Mouse (Mus musculus) liver, embryonic 14.5 days (tissue): ENCODE results near the gene Lyl1. TPM values are rescaled to one million over a fixed set of nuclear protein-coding genes. Genes with fewer than 3 reads are reported as not detected.

Experiments
- ATAC-seq: fragments of 200-750 bp; cut with Nextera tagmentation; 2 replicates; pipeline ENCODE4 v1.8.0; 2017; ENCODE audit warnings: moderate number of reproducible peaks, mild to moderate bottlenecking, moderate library complexity; ENCODE audit not compliant: insufficient read depth
- DNase-seq, 3 experiments: peaks; one replicate each; pipeline ENCODE4 v3.0.0-alpha.2; 2012 to 2013; ENCODE audit warnings: low read depth in 3 of 3, low spot score in 3 of 3
- H3K27ac ChIP-seq: fragments of 300-500 bp; sonication (generic); 2 replicates; pipeline ENCODE4 v1.5.1; 2014; ENCODE audit warnings: moderate library complexity, mild to moderate bottlenecking, control low read depth, inconsistent platforms
- H3K27me3 ChIP-seq: fragments of 300-500 bp; sonication (generic); 2 replicates; pipeline ENCODE4 v1.6.1; 2014; ENCODE audit warnings: mild to moderate bottlenecking, low read length, moderate library complexity; ENCODE audit not compliant: control insufficient read depth, insufficient read depth
- H3K36me3 ChIP-seq: fragments of 300-500 bp; sonication (generic); replicated peaks from 2 replicates; pipeline ENCODE4 v1.6.1; 2014; ENCODE audit warnings: low read depth; ENCODE audit not compliant: control insufficient read depth, insufficient read depth
- H3K4me1 ChIP-seq, 2 experiments: fragments of 200-500 bp in 1 of 2; fragments of 300-500 bp in 1 of 2; sonication (generic) in 1 of 2; replicated peaks; 2 replicates each; pipeline ENCODE4 v1.6.1; 2012 to 2014; ENCODE audit warnings: antibody characterized with exemption in 1 of 2, inconsistent platforms in 1 of 2, low read length in 1 of 2; ENCODE audit not compliant: control insufficient read depth in 2 of 2, insufficient read depth in 2 of 2
- H3K4me2 ChIP-seq: fragments of 300-500 bp; sonication (generic); 2 replicates; pipeline ENCODE4 v1.6.1; 2014; ENCODE audit warnings: low read depth, mild to moderate bottlenecking, control low read depth, moderate library complexity
- H3K4me3 ChIP-seq, 2 experiments: fragments of 200-500 bp in 1 of 2; fragments of 300-500 bp in 1 of 2; sonication (generic) in 1 of 2; 2 replicates each; pipeline ENCODE4 v1.5.1; 2012 to 2014; ENCODE audit warnings: low read depth in 2 of 2, low read length in 2 of 2, mild to moderate bottlenecking in 2 of 2, control low read depth in 1 of 2, inconsistent platforms in 1 of 2, moderate library complexity in 1 of 2; ENCODE audit not compliant: insufficient read depth in 1 of 2
- H3K9ac ChIP-seq: fragments of 300-500 bp; sonication (generic); replicated peaks from 2 replicates; pipeline ENCODE4 v1.6.1; 2014; ENCODE audit warnings: mild to moderate bottlenecking, control low read depth, moderate library complexity
- H3K9me3 ChIP-seq: fragments of 300-500 bp; sonication (generic); 2 replicates; pipeline ENCODE4 v1.6.1; 2016; ENCODE audit warnings: low read length, mixed read lengths; ENCODE audit not compliant: control insufficient read depth
- CTCF ChIP-seq: IDR thresholded peaks from 2 replicates; pipeline ENCODE4 v1.5.1; 2016; ENCODE audit warnings: antibody characterized with exemption, low read depth, control low read depth
- EP300 ChIP-seq: IDR thresholded peaks from 2 replicates; pipeline ENCODE4 v1.6.1; 2016; ENCODE audit warnings: antibody characterized with exemption, low read depth
- WGBS: fragments of 180-500 bp; shearing (Covaris S2); extraction: QIAGEN DNeasy Blood & Tissue Kit; methylation state at CpG from one replicate; pipeline ENCODE4 v1.1.7; 2014; ENCODE audit not compliant: insufficient replicate concordance; 5-methylcytosine and 5-hydroxymethylcytosine counted together
- polyA plus RNA-seq, 2 experiments: library from polyadenylated mRNA; depleted of rRNA in 1 of 2; stranded (reverse) in 1 of 2; unstranded in 1 of 2; fragments of >200 nt; fragmentation: Nextera tagmentation in 1 of 2; extraction: Ambion mirVana in 1 of 2; gene quantifications; 2 replicates each; pipeline versions ENCODE4 v1.2.1 to v1.2.3; 2012 to 2014

Gene Lyl1
- polyA plus RNA-seq, 2 experiments = 45.4 to 55.6 TPM

DNA sequence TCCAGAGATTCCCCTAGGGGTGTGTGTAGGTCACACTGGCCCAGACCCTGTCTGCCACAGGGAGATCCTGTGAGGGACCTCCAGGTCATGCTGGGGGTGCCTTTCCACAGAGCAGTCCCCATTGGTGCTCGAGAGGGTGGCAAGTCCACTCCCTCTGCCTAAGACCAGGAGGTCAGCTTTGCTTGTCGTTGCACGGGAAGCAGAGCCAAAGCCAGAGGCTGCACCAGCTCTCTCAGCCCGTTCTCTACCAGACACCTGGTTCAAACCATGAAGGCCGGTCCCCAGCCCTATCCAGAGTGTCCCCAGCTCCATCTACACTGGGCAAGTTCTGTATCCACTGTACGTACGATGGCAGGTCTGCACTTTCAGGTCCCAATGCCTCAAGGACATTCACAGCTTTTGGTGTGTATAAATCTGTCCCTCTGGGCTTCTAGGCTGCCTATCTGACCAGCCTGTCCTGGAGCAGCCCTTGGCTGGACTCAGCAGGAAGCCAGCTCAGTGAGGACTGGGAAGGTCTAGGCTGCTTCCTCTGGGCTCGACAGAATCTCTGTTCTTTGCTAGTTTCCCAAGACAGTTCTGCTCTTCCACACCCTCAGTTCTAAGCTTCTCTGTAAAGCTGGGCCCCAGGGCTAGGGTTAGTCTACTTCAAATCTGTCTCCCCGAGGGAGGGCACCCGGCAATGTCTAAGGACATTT, 24.1 kb downstream of the Lyl1 start:
- Histone ChIP-seq H3K36me3 (peaks cover 2% of the 10 kb centered on the region), H3K4me2 (peak overlapping the region; percentile 100), H3K4me3 (peak overlapping the region in 1 of 2 experiments; percentile 73; a peak in 2 of 4 replicates), H3K27ac (peak overlapping the region; percentile 96), H3K27me3 (no peaks in the 10 kb centered on the region), H3K9me3 (no peaks in the 10 kb centered on the region), H3K4me1 (peaks cover 73 to 79% of the 10 kb centered on the region in 2 experiments), H3K9ac (peak overlapping the region; percentile 92)
- TF ChIP-seq EP300 (no peak), CTCF (no peak)
- DNase-seq = no peak
- no peak for ATAC-seq
- WGBS = 58% methylated on average over 10 of the region's 10 CpGs

DNA sequence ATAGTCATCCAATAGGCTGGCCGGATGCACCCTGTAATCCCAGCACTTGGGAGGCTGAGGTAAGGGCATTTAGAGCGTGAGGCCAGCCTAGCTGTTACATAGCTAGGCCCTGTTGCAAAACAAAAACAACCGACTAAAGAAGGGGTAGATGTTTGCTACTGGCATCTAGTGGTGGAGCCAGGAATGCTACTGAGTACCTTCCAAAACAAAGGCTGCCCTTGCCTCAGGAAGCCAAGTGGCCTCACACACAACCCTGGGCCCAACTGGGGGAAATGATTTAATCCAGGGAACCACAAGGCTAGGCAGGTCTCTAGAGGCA, 24.6 kb downstream of the Lyl1 start:
- H3K4me2 ChIP-seq = peak overlapping the region; percentile 100
- DNase-seq (no peak), ATAC-seq (no peak)
- H3K27me3 ChIP-seq = no peaks in the 10 kb centered on the region
- H3K27ac ChIP-seq = peak overlapping the region; percentile 96
- H3K9ac ChIP-seq = peak overlapping the region; percentile 92
- no peaks in the 10 kb centered on the region for H3K9me3 ChIP-seq
- peaks cover 2% of the 10 kb centered on the region for H3K36me3 ChIP-seq
- no peak for TF ChIP-seq EP300
- peak; percentile 80 for TF ChIP-seq CTCF
- WGBS = 21% methylated on average over 3 of the region's 3 CpGs
- peaks cover 76 to 83% of the 10 kb centered on the region in 2 experiments for H3K4me1 ChIP-seq
- peak overlapping the region in 1 of 2 experiments; percentile 73; a peak in 1 of 4 replicates for H3K4me3 ChIP-seq

DNA sequence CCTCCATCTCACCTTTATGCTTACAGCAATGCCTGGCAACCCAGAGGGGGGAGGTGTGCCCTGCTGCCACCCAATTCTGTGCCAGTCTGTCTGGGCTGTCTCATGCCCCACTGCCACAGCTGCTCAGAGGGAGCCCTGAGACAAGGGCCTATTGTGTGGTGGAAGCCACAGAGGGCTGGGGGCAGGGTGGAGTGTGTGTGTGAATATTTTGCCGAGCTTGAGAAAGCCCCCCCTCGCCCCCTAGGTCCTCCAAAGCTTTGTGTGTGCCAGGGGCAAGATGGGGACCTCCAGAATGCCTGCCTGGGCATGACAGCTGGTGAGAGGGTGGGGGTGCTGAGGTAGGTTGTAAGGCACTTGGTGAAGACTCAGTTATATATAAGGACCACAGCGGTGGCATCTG, 27.2 kb downstream of the Lyl1 start:
- no peak for TF ChIP-seq CTCF
- TF ChIP-seq EP300 = no peak
- Histone ChIP-seq H3K27me3 (no peaks in the 10 kb centered on the region), H3K4me3 (no peak overlapping the region), H3K4me2 (no peak overlapping the region), H3K9ac (peak overlapping the region; percentile 19; the same call in 1 of the 2 replicates), H3K9me3 (no peaks in the 10 kb centered on the region), H3K27ac (peak overlapping the region; percentile 98), H3K36me3 (peaks cover 2% of the 10 kb centered on the region; the same call in 1 of the 2 replicates), H3K4me1 (peaks cover 73 to 86% of the 10 kb centered on the region in 2 experiments)
- DNase-seq = no peak
- 68% methylated on average over 3 of the region's 3 CpGs for WGBS
- ATAC-seq = no peak

DNA sequence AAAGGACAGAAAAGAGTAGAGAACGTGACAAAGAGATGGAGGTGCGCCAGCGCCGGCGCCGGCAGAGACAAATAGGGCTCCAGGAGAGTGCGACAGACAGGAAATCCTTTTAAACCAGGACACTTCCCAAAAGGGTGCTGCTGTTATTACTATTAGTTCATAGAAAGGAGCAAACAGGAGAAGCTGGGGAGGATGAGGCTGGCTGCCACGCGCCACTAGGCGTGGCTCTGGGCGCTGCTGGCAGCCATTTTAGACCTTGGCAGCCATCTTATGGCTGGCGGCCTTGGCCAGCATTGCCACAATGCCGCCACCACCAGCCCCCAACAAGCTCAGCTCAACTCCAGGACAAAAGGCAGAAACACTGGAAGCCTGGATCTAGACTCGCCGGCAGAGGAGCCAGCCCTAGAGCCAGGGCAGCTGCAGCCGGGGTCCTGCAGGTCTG, 28.7 kb downstream of the Lyl1 start:
- Histone ChIP-seq H3K4me2 (peak overlapping the region; percentile 67), H3K27ac (peak overlapping the region; percentile 98), H3K36me3 (peaks cover 2% of the 10 kb centered on the region; the same call in 1 of the 2 replicates), H3K27me3 (no peaks in the 10 kb centered on the region), H3K9me3 (no peaks in the 10 kb centered on the region), H3K9ac (peak overlapping the region; percentile 84), H3K4me3 (peak overlapping the region in 1 of 2 experiments; percentile 19; a peak in 2 of 4 replicates), H3K4me1 (peaks cover 58 to 71% of the 10 kb centered on the region in 2 experiments)
- TF ChIP-seq CTCF = no peak
- DNase-seq = no peak
- WGBS = 83% methylated on average over 16 of the region's 16 CpGs
- ATAC-seq = no peak

DNA sequence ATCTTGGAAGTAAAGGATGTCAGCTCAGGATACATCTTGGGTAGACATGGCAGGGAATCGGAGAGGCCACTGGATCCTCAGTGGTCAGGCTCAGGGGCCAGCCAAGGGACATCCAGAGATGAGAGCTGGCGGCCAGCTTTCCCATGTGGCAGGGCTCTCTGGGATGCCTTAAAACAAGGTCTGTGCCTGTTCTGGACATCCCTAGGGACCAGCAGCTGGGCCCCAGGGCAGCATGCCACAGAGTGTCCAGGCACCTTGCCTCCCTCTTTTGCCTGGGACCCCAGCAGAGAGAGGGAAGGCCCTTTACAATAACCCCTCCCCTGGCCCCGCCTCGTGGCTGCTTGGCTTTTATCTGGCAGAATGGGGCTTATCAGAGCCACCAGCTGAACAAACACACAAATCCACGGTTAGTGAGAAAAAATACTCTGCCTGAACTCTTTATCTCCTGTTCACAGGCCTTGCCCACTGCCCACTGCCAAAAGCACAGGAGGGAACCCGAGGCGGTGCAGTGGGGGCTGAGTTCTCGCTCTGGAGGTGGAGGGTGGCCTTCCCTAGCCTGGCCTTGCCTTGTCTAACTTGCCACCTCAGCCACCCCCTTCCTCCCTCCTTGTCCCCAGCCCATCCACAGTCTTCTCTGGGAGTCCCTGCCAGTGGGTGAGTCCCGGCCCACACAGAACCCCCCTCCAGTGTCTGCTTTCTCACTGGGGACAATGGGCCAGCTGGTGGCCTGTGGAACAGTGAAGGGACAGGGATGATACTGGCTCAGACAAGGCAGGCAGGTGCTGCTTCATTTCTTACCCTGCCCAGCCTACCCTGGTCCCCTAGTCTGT, 29.5 kb downstream of the Lyl1 start:
- Histone ChIP-seq H3K4me3 (peak overlapping the region; percentile 21 to 35), H3K9ac (peak overlapping the region; percentile 84), H3K36me3 (peaks cover 2% of the 10 kb centered on the region; the same call in 1 of the 2 replicates), H3K9me3 (no peaks in the 10 kb centered on the region), H3K27ac (peak overlapping the region; percentile 98), H3K27me3 (no peaks in the 10 kb centered on the region), H3K4me1 (peaks cover 50 to 63% of the 10 kb centered on the region in 2 experiments), H3K4me2 (peak overlapping the region; percentile 67)
- WGBS = 8% methylated on average over 9 of the region's 9 CpGs
- DNase-seq (peak; percentile 90 to 95 (median 93)), ATAC-seq (peak; percentile 92)
- TF ChIP-seq EP300 (peak; percentile 99), CTCF (no peak)
